1 mouse cellular context compared by ENCODE assay signal in the genomic region with DNA sequence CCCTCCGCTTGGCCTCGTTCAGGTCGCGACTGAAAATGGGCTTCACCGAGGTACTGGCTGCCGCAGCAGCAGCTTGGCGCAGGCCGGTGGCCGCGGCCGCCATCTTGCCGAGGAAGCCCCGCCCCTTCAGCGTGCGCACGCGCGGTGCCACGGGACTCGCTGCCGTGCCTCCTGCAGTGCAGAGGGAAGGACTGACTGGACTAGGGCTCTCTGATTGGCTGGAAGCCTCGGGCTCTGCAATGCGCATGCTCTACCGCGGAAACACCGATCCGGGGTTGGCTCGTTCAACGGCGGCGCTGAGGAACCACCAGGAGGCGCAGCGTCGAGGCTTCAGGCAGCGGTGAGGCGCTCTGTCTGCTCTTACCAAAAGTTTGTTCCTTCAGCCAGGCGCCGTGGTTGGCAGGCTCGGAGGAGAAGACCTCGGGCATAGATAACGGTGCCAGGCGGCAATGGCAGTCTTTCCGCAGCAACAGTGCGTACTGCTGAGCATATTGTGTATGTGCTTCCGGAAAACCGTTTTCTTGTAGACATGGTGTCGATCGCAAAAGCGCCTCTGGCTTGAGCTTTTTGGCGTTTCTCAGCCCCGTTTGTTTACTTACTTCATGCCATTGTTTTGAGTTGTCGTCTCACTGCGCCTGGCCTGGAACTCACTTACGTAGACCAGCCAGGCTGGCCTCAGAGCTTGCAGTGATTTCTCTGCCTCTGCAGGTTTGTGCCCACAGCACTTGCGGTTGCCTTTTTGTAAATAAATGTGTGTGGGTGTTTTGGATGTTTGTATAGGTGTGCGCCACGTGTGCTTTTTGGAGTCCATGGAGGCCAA.
TF ChIP-seq lines count a peak whose summit lies in the region.

Gene Ndufa6 (minus strand): TSS at position 197 of the 820 bp plus-strand sequence.

TF ChIP-seq in MEL, 35 proteins besides CTCF, POLR2A, EP300 and RAD21 (continued from another document):
- TF ChIP-seq MYC (IDR thresholded peaks at IDR 0.05; ENCODE audit: low read depth, low read length) (no peak), POLR2AphosphoS5 (IDR thresholded peaks at IDR 0.05; ENCODE audit: borderline replicate concordance, low read depth, low read length) (peak; percentile 61; the same call in 1 of the 2 replicates), ETS1 (IDR thresholded peaks at IDR 0.05; ENCODE audit: low read depth, low read length) (peak; percentile 48; the same call in 1 of the 2 replicates), SIN3A (IDR thresholded peaks at IDR 0.05; ENCODE audit: low read length) (peak; percentile 85), ELF1 (IDR thresholded peaks at IDR 0.05; ENCODE audit: low read depth, low read length) (no peak; the same call in 1 of the 2 replicates), MXI1 (IDR thresholded peaks at IDR 0.05; ENCODE audit: low read depth, low read length) (peak; percentile 68), ZNF384 (IDR thresholded peaks at IDR 0.05; ENCODE audit: low read depth, low read length) (no peak), RCOR1 (IDR thresholded peaks at IDR 0.05; ENCODE audit: low read depth, low read length) (no peak; the same call in 1 of the 2 replicates), USF2 (IDR thresholded peaks at IDR 0.05; ENCODE audit: borderline replicate concordance in 1 of 2, insufficient read depth in 1 of 2, low read depth in 1 of 2, low read length in 2 of 2) (no peak), TBP (IDR thresholded peaks at IDR 0.05; ENCODE audit: low read depth, low read length) (peak; percentile 73; the same call in 1 of the 2 replicates), UBTF (IDR thresholded peaks at IDR 0.05; ENCODE audit: borderline replicate concordance, insufficient read depth, low read depth, low read length) (0 out of 2 replicates have a peak, but pooled peaks have one; percentile 42), MAX (IDR thresholded peaks at IDR 0.05; ENCODE audit: low read length) (peak; percentile 52), MAFK (IDR thresholded peaks at IDR 0.05; ENCODE audit: borderline replicate concordance, low read depth, low read length) (no peak)
